Mouse (Mus musculus) olfactory bulb, adult 2 months (tissue): ENCODE results near the gene Igf1.

Experiments used
- CTCF ChIP-seq: fragments of 200-500 bp; IDR thresholded peaks from 2 replicates; pipeline ENCODE4 v1.5.1; 2012; ENCODE audit warnings: low read depth, mild to moderate bottlenecking, low read length, moderate library complexity; ENCODE audit not compliant: insufficient read depth
- POLR2A ChIP-seq: fragments of 200-500 bp; IDR thresholded peaks from 2 replicates; pipeline ENCODE4 v1.6.1; 2012; ENCODE audit warnings: mild to moderate bottlenecking, low read depth, low read length, moderate library complexity; ENCODE audit not compliant: insufficient read depth

- TF ChIP-seq CTCF (no peak), POLR2A (no peak)
Observed at GRCm38 (mm10) chr10:87892256-87892655, 34.2 kb downstream of the Igf1 start.
